Mouse (Mus musculus): ENCODE data around the gene Olfr1355. TPM values are rescaled to one million over a fixed set of nuclear protein-coding genes. Genes with fewer than 3 reads are reported as not detected.
"Not testable (repeated sequence)": the region's sequence is repeated elsewhere in the genome, so short reads cannot be mapped to it uniquely, and the experiment has no call there.

The Olfr1355 gene
- total RNA-seq (2021), result not detected
- long read RNA-seq, experiment 1, result 0 reads
- long read RNA-seq, experiment 2, result 0 reads

GRCm38 (mm10) chr10:78875240-78875639 is at the start of gene Olfr1355:
Gene Olfr1355, plus strand, starts transcription at chr10:78875540.
- DNase-seq (ENCODE audit: low spot score in 2 of 2), result no peak
- no peak for TF ChIP-seq CTCF (conservative IDR thresholded peaks at IDR 0.05)
- Histone ChIP-seq H3K27ac (no peak within 1 kb of the TSS), H3K4me3 (no peak within 1 kb of the TSS)

GRCm38 (mm10) chr10:78840456-78840855 is 34.9 kb upstream of the Olfr1355 start:
- not testable (repeated sequence) for H3K4me3 ChIP-seq; DNase-seq (ENCODE audit: low spot score in 2 of 2); H3K27ac ChIP-seq

- H3K4me3 ChIP-seq, result no peak within 1 kb of the TSS
- no peak for TF ChIP-seq CTCF (conservative IDR thresholded peaks at IDR 0.05)
- H3K27ac ChIP-seq, result no peak within 1 kb of the TSS
Observed at GRCm38 (mm10) chr10:78852066-78852465, 23.3 kb upstream of the Olfr1355 start, which contains the start of gene Olfr1356. Gene Olfr1356, minus strand, starts transcription at chr10:78852166.

GRCm38 (mm10) chr10:78912871-78913270 is 37.5 kb downstream of the Olfr1355 start, which contains the start of gene Olfr1354:
Gene Olfr1354, plus strand, starts transcription at chr10:78913171.
- H3K4me3 ChIP-seq; DNase-seq (ENCODE audit: low spot score in 2 of 2): not testable (repeated sequence)

More at GRCm38 (mm10) chr10:78852066-78852465, 23.3 kb upstream of the Olfr1355 start, which contains the start of gene Olfr1356:
- DNase-seq (ENCODE audit: low spot score in 2 of 2), result no peak

More at GRCm38 (mm10) chr10:78912871-78913270, 37.5 kb downstream of the Olfr1355 start, which contains the start of gene Olfr1354:
- not testable (repeated sequence) for H3K27ac ChIP-seq

Other genes starting within 250 kb of the Olfr1355 start
- not detected for gene Casp14, start 157.2 kb upstream of the Olfr1355 start, total RNA-seq (2021)
- gene Ccdc105, start 122.5 kb upstream of the Olfr1355 start, total RNA-seq (2021), result under 1 TPM; 0.81 to 0.84 TPM
- gene Slc1a6, start 95.0 kb upstream of the Olfr1355 start, total RNA-seq (2021), result 10 to 100 TPM; 11.0 to 11.5 TPM
- under 1 TPM in 1 of 2 experiments, not detected in 1; 0.13 TPM for gene Olfr1356, start 23.4 kb upstream of the Olfr1355 start, total RNA-seq (2021)
- not detected for gene Olfr1354, start 37.6 kb downstream of the Olfr1355 start, total RNA-seq (2021)
- not detected for gene Olfr8, start 75.1 kb downstream of the Olfr1355 start, total RNA-seq (2021)
- gene Olfr1353, start 87.8 kb downstream of the Olfr1355 start, total RNA-seq (2021), result not detected
- gene Olfr1352, start 105.5 kb downstream of the Olfr1355 start, total RNA-seq (2021), result not detected
- not detected for gene Olfr1351, start 136.9 kb downstream of the Olfr1355 start, total RNA-seq (2021)
- not detected for gene Olfr57, start 153.2 kb downstream of the Olfr1355 start, total RNA-seq (2021)
- 10 to 100 TPM; 22.3 to 28.0 TPM for gene 2610008E11Rik, start 222.1 kb downstream of the Olfr1355 start, total RNA-seq (2021)